Mouse (Mus musculus): ENCODE results near the gene Ctsr. TPM values are rescaled to one million over a fixed set of nuclear protein-coding genes. Genes with fewer than 3 reads are reported as not detected.
"Not testable (repeated sequence)": the region's sequence is repeated elsewhere in the genome, so short reads cannot be mapped to it uniquely, and the experiment has no call there.

Ctsr gene
- total RNA-seq (2021), result not detected
- long read RNA-seq, experiment 1, result 0 reads
- long read RNA-seq, experiment 2, result 0 reads

GRCm38 (mm10) chr13:61164156-61164555 lies at the start of gene Ctsr:
Gene Ctsr, minus strand, starts transcription at chr13:61164256.
- intact Hi-C loops (cut with DNase I), result no loop called here

GRCm38 (mm10) chr13:61203310-61203709 lies 39.3 kb upstream of the Ctsr start, which contains the start of gene Cts6:
Gene Cts6, minus strand, starts transcription at chr13:61203410.
- intact Hi-C loops (cut with DNase I), result no loop called here

More at GRCm38 (mm10) chr13:61164156-61164555, at the start of gene Ctsr:
- no peak for DNase-seq (ENCODE audit: low spot score in 2 of 2)

GRCm38 (mm10) chr13:61185151-61185933 lies 21.3 kb upstream of the Ctsr start:
- intact Hi-C loops (cut with DNase I); DNase-seq (ENCODE audit: low spot score in 2 of 2): not testable (repeated sequence)

More at GRCm38 (mm10) chr13:61203310-61203709, 39.3 kb upstream of the Ctsr start, which contains the start of gene Cts6:
- no peak for DNase-seq (ENCODE audit: low spot score in 2 of 2)

GRCm38 (mm10) chr13:61164622-61165021 lies 566 bp upstream of the Ctsr start:
- no peak for DNase-seq (ENCODE audit: low spot score in 2 of 2)
- intact Hi-C loops (cut with DNase I), result no loop called here

Other genes starting within 250 kb of the Ctsr start
- not detected for gene Gm49393, start 228.7 kb downstream of the Ctsr start, total RNA-seq (2021)
- gene Gm49391, start 227.7 kb downstream of the Ctsr start, total RNA-seq (2021), result under 1 TPM in 1 of 2 experiments, not detected in 1; 0.38 TPM
- gene Ctla2a, start 227.6 kb downstream of the Ctsr start, total RNA-seq (2021), result 10 to 100 TPM; 23.9 to 32.4 TPM
- not detected for gene Tpbpa, start 222.3 kb downstream of the Ctsr start, total RNA-seq (2021)
- gene Ctsj, start 158.3 kb downstream of the Ctsr start, total RNA-seq (2021), result not detected
- gene Ctsq, start 123.6 kb downstream of the Ctsr start, total RNA-seq (2021), result not detected
- gene Cts6, start 39.2 kb upstream of the Ctsr start, total RNA-seq (2021), result not detected
- not detected for gene Cts8, start 91.1 kb upstream of the Ctsr start, total RNA-seq (2021)
- not detected for gene Gm49398, start 124.6 kb upstream of the Ctsr start, total RNA-seq (2021)
- not detected for gene Cts7, start 193.9 kb upstream of the Ctsr start, total RNA-seq (2021)